Mouse (Mus musculus) brain, embryonic 14.5 days (tissue): ENCODE data around the gene Ubl7.

Experiments
- CTCF ChIP-seq: fragments of 200-500 bp; IDR thresholded peaks from 2 replicates; pipeline ENCODE4 v1.5.1; 2012; ENCODE audit warnings: inconsistent platforms, mild to moderate bottlenecking, moderate library complexity, borderline replicate concordance; ENCODE audit not compliant: insufficient read depth, insufficient read length; ENCODE audit errors: extremely low read depth
- POLR2A ChIP-seq: fragments of 200-500 bp; IDR thresholded peaks from 2 replicates; pipeline ENCODE4 v1.6.1; 2012; ENCODE audit warnings: mild to moderate bottlenecking, inconsistent platforms, borderline replicate concordance; ENCODE audit not compliant: poor library complexity, insufficient read depth, insufficient read length, severe bottlenecking; ENCODE audit errors: extremely low read depth

- TF ChIP-seq CTCF (no peak), POLR2A (no peak)
Measured at GRCm38 (mm10) chr9:57907206-57907605, 3.6 kb upstream of the Ubl7 start.
